Mouse (Mus musculus) left cerebral cortex, postnatal 25 days (tissue): ENCODE data around the gene Ccdc12. TPM values are rescaled to one million over a fixed set of nuclear protein-coding genes. Genes with fewer than 3 reads are reported as not detected.

ENCODE experiments used
- DNase-seq, 2 experiments: peaks; one replicate each; pipeline ENCODE4 v3.0.0; 2022; ENCODE audit warnings: low spot score in 2 of 2, mixed read lengths in 1 of 2
- intact Hi-C: fragments of 180-260 bp; cut with DNase I; formaldehyde crosslinking; loops from one replicate; pipeline ENCODE4 v1.15.1; 2025
- total RNA-seq, 2 experiments: library from RNA; stranded (reverse); gene quantifications; 2 replicates each; pipeline ENCODE4 v1.2.3; 2021

Gene Ccdc12
- total RNA-seq, 2 experiments from 2014 or later, result 47.2 to 55.7 TPM

DNA sequence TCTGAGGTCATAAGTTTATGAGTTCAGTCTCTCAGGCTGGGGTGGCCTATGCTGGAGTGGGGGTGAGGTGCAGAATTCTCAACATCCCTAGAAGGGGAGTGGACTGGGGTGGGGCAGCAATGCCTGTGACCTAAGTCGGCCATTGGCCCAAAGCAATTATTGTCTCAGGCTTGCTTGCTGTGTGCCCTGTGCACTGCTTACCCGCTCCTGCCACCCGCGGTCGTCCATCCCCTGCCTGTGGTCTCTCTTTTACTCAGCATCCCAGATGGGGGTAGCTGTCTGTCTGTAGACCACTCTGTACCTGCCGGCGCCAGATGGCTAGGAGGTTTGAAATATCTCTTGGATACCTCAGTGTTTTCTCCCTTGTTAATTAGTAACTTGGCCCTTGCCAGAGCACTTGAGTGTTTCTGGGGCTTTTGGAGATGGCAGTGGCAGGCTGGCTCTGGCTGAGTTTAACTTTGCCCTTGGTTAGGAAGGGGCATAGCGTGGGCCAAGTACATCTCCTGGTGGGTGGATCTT, 33.0 kb downstream of the Ccdc12 start:
- intact Hi-C loops, result no loop called here
- DNase-seq, result no peak

DNA sequence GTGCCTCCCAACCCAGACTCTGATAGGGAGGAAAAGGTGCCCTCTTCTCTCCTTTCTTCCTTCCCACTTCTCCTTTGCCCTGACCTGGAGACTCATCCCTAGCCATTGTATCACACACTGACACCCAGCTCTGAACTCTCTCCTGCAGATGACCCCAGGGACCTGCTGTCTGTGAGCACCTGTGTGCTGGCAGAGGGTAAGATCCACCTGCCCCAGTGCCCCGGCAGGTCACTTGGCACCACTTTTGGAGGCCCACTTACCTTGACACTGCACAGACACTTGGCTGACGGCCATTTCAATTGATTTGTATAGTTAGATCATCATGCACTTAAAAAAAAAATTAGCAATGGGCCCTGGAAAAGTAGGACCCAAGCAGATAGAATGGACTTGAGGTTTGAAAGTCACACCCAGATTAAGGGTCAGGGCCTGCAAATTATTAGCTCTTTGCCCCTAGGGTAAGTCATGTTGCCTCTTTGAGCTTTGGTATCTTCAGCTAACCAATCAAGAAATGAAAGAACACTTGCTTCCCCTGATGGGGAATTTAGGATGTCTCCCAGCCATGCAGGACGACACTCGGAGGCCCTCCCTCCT, 39.0 kb downstream of the Ccdc12 start:
- DNase-seq, result no peak
- intact Hi-C loops, result no loop called here

DNA sequence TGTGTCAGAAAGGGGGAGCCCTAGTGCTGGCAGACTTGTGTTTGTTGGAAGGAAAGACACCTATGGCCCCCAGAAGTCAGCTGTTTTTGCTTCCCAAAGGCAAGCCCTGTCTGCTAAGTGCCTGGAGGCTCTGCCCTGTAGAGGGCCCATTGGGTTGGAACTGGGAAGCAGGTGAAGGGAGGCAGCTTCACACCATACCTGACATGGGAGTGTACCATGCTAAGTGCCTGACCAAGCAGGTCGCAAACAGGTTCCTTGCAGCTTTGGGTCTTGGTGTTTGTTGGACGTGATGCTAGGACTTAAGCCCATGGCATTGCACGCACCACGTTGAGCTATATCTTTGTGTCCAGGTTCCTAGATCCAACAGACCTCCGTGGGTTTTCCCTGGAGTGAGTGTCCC, 40.1 kb downstream of the Ccdc12 start:
- no peak for DNase-seq
- intact Hi-C loops, result no loop called here

DNA sequence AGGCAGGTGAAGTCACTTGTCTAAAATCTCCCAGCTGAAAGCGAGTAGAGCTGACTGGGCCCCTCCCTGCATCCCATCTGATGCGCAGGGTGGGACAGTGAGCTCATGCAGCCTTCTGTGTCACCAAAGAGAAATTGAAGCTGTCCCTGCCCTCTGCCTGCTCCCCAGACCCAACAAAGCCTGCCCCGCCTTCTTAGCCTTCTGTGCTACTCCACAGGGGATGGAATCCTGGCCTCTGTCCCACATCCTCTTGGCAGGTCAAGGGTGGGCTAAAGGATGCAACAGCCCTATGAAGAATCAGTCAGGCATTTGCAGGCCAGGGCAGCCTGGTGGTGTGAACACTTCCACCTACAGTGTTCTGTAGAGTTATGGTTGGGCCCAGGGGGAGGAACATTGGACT, 41.2 kb downstream of the Ccdc12 start:
- DNase-seq, result no peak
- intact Hi-C loops, result no loop called here

DNA sequence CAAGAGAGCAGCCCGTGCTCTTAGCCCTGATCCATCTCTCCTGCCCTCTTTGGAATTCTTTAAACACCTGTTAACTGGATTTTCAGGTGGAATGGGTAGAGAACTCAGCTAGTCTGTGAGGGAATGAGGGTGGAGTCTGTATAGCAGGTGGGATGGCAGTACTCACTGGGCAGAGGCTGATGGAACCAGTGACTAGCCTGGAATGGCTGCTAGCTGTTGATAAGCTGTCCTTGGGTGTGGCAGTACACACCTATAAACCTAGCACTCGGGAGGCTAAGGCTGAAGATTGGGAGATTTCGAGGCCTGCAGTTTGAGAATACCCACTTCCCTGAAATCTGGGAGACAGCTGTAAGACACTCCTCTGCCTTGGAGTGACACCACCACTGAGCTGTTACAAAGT, 43.3 kb downstream of the Ccdc12 start:
- DNase-seq, result no peak
- intact Hi-C loops, result no loop called here

DNA sequence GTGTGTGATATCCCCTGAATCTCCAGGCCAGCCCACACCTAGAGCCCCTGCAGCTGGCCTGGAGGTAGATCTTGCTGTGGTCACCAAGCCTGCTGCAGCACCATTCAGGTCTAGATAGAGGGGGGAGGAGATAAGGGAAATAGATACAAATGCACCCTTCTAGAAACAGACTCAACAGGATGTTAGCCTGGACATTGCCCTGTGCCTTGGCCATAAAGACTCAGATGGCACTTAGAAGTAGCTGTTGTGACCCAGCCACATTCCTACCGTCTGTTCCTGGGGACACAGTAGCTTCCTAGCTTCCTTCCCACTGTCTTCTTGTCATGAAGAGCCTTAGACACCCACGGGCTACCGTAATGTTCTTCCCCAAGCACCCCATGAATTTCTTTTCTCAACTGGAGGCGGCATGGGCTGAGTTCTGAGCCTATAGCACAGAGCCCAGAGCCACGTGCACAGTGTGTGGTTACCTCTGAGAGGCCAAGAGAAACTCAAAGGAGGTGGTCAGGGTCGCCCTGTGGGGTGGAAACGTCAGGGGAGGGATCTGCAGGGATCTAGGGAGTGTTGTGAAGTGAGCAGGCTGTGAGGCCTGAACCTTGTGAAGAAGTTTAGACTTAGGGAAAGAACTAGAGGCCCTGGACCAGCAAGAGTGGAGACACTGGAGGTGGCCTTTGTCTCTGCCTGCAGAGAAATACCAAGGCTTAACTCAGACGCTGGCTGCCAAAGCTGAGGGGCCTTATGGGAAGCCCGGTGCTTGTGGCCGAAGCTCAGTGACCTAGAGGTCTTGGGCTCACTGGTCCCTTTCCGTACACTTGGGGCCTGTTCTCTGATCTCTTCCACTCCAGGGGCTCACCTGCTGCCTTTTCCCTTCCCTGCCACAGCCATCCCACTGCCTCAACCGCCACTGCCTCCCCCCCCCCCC, 45.1 kb downstream of the Ccdc12 start:
- intact Hi-C loops, result loop anchor here (10.0 kb wide), 1 partner anchor 257 kb away; no protein-coding TSS in a partner anchor
- DNase-seq, result peak in 1 of 2 experiments; percentile 59

DNA sequence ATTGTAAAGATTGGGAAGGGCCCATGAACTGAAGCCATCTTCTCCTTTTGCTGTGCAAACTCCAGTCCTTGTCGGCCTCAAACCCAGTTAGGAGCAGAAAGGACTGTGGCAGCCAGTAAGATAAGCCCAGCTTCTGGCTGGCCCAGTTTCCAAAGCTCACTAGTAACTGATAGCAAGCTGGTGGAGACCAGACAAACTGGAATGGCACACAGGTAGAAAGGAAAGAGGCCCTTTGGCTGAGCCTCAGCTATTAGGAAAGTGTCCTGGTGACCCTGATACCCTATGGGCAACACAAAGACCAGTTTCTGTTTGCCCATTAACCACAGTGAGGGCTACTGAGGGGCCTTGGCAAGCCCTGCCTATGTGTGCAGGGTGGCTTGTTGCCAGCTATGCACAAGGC, 46.5 kb downstream of the Ccdc12 start:
- intact Hi-C loops, result loop anchor here (10.0 kb wide), 1 partner anchor 258 kb away; no protein-coding TSS in a partner anchor
- DNase-seq, result no peak

DNA sequence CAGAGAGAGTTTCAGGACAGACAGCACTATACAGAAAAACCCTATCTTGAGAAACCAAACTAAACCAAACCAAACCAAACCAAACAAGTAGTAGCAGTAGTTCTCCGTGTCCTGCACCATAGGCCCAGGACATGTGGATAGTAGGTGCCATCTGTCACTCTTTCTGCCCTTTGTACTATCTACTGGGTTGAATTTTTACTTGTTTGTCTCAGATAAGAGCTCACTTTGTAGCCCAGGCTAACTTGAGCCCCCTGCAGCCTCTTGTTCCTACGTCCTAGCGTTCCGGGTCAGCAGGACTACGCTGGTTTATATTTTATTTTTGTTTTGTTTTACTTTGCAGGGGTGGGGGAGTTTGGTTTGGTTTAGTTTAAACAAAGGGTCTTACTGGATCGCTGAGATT, 47.6 kb downstream of the Ccdc12 start:
- DNase-seq, result no peak
- intact Hi-C loops, result loop anchor here (10.0 kb wide), 1 partner anchor 259 kb away; no protein-coding TSS in a partner anchor

DNA sequence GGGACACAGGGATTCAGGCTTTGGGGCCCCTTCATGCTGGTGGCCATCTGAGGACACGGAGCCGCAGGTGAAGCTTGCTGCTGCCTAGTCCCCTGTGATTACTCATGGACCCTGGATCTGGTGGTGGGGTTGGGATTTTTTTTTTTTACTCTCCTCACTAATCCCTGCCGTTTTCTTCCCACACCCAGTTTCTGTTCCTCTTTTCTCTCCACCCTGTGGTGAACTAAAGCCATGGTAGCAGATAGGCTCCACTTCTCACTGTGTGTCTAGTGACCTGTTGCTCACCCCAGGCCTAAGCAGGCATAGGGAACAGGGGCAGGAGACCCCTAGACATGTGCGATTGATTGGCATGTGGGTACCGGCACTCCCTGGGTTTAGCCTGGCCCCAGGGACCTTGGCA, 50.5 kb downstream of the Ccdc12 start:
- DNase-seq, result no peak
- intact Hi-C loops, result loop anchor here (10.0 kb wide), 1 partner anchor 262 kb away; no protein-coding TSS in a partner anchor

DNA sequence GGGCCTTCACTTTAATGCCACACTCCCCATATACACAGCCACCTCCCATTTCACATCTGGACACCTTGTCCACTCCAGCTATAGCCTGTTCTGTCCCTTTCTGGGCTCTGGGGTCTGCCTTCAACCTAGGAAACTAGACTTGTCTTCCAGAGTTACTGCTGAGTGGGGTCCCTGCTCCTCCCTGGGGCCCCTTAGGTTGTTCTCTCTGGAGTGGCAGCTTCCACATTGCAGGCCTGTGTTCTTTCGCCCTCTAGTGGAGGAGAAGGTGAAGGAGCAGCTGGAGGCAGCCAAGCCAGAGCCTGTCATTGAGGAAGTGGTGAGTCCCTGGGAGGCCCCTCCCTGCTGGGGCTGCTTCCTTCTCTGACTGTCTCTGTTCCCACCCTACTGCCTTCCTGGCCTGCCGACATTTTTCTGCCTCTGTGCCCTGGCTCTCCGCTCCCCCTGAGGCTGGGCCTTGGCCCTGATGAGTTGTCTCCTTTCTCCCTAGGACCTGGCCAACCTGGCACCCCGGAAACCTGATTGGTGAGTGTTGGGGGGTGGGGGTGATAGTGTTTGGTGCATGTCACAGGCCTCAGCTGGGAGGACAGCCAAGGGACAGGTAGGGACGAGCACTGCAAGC, 53.4 kb downstream of the Ccdc12 start:
- intact Hi-C loops, result loop anchor here (1.0 to 10.0 kb wide), 4 partner anchors 36 to 297 kb away; no protein-coding TSS in a partner anchor
- DNase-seq, result peak; percentile 79 to 87

DNA sequence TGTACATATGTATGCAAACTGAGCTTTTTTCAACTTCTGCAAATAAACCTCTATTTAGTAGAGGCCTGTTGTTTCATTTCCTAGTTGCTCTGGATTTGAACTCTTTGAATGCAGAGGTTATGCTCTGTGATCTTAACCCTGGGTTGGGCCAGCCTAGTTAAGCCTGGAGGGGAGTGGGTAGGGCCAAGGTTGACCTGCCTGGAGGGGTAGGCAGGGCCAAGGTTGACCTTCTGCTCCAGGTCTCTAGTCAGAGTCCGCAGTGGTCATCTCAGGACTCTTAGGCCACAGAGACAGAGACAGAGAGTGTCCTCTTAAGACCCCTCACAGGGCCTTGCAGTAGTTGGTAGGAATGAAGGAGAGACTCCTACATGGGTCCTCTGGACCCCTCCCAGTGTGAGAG, 55.2 kb downstream of the Ccdc12 start:
- intact Hi-C loops, result loop anchor here (2.0 kb wide), 1 partner anchor 299 kb away; no protein-coding TSS in a partner anchor
- DNase-seq, result no peak

DNA sequence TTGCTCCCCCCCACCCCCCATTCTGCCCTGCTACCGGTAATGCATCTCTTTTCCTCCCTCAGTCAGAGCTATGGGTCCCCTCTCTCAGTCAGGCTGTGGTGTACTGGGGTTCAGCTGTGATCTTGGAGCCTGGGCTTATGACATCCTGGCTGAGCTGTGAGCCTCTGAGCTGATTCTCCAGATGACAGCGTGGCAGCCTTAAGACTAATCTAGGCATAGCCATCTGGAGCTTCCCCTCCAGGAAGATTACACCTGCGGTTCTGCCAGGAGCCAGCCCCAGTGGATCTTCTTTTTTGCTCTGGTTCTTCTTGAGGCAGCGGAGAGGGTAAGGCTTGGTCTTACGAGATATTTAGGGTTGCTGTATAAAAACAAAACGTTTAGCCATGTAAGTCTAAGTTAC, 55.7 kb downstream of the Ccdc12 start:
- intact Hi-C loops, result loop anchor here (2.0 kb wide), 1 partner anchor 299 kb away; no protein-coding TSS in a partner anchor
- peak in 1 of 2 experiments; percentile 61 for DNase-seq

DNA sequence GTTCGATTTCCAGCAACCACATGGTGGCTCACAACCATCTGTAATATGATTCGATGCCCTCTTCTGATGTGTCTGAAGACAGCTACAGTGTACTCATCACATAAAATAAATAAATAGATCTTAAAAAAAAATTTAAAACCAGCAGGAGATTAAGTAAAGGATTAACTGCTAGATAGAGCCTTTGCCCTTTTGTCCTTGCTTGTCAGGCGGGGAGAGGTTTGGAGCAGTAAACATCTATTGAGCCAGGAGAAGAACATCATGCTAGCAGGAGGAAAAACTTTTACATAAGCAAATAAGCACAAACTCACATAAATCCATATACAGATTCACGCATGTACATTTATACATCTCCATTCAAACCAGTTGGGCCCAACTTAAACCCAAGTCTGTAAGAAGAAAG, 56.2 kb downstream of the Ccdc12 start:
- intact Hi-C loops, result no loop called here

DNA sequence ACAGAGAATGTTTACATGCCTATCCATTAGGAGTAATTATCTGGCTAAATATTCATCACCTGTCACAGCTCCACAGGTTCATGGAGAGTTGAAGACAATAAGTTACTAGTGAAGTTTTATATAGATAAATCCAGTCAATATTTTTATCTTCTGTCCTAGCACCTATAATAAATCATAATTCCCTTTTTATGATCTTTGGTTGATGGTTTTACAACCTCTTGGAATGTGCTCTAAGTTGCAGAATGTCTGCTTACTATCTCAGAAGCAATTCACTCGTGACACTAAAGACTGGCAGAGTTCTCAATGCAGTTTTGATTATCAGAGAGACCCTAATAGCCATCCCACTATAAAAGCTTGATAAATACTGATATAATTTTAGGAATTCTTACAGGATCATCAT, 57.1 kb downstream of the Ccdc12 start:
- intact Hi-C loops, result no loop called here

More for the DNA sequence above, 56.2 kb downstream of the Ccdc12 start:
- DNase-seq, result no peak

DNA sequence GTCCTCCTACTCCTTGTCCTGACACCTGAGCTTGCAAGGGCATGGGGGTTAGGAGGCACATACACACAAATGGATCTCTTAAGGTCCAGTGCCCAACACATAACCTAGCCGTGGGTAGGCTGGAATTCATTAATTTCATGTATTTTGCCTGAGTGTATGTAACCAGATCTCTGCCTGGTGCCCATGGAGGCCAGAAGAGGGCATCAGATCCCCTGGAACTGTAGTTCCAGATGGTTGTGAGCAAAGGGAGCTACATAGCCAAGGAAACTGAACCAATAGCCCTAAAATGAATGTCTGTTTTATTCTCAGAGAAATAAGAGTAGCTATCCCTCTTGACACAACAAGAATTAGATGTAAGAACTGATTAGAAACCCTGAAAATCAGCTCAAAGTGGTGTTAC, 59.1 kb downstream of the Ccdc12 start:
- no peak for DNase-seq
- intact Hi-C loops, result no loop called here

More for the DNA sequence above, 57.1 kb downstream of the Ccdc12 start:
- DNase-seq, result no peak

DNA sequence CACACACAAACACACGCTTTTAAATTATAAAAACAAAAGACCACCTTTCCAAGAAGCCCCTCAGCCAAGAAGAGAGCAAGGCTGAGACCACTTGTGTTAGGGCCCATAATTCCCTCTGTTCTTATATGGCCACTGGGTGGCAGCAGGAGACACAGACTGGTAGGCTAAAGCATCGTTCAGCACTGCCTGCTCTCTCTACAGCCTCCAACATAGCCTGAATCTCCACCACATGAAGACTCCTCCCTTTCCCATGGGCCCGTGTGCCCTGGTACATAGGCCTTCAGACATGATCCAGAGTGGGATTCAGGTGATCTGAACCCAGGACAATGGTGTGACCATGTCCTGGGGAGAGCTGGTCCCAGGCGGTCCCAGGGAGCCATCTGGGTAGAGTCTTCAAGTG, 60.5 kb downstream of the Ccdc12 start:
- intact Hi-C loops, result loop anchor here (1.0 to 2.0 kb wide), 3 partner anchors 42 to 154 kb away; no protein-coding TSS in a partner anchor
- DNase-seq, result peak; percentile 73 to 78

DNA sequence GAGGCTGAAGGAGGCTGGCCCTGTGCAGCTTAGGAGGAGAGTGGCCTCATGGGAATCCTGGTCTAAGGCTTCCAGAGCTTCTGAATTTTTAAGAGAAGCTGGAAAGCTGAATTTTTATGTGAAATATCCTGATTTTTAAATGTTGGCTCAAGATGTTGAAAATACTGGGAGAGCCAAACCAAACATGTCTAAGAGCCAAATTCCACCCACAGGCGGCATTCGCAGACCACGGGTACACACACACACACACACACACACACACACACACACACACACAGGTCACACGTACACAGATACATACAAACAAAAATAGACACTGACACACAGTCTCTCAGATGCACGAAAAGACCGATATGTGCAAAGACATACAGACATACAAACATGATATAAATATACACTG, 61.8 kb downstream of the Ccdc12 start:
- intact Hi-C loops, result no loop called here
- DNase-seq, result no peak

DNA sequence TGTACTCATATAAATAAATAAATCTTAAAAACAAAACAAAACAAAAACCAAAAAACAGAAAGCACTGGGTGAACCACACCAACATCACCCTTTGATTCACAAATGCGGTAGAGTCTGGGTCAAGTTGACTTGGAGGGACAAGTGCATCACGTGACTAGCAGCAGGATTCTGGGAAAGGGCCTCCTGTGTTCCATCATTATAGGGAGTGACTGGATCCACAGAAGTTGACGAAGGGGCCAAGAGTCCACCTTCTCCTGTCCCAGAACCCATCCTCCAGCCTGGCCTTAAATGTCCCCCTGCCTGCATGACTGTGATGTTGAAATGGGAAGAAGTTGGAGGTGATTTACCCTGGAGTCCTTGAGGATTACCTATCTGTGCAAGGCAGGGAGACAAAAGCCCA, 62.5 kb downstream of the Ccdc12 start:
- no peak for DNase-seq

DNA sequence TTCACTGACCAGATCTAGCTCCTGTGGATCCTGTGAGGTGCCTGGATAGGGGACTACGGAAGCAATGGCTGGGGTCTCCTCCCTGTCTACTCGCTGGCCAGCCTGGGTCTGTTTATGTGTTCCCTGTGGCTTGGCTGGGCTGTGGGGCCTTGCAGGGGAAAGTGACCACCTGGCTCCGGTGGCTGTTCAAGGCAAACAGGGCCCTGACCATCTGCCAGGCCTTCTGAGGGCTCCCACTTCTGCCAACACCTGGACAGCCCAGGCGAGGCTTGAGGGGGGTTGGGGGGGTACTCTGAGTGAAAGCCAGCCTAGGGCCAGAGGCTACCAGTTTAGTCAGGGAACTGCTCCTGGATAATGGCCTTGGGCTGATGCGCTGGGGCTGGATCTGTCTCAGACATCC, 63.7 kb downstream of the Ccdc12 start:
- intact Hi-C loops, result no loop called here
- DNase-seq, result no peak

More for the DNA sequence above, 62.5 kb downstream of the Ccdc12 start:
- intact Hi-C loops, result no loop called here

DNA sequence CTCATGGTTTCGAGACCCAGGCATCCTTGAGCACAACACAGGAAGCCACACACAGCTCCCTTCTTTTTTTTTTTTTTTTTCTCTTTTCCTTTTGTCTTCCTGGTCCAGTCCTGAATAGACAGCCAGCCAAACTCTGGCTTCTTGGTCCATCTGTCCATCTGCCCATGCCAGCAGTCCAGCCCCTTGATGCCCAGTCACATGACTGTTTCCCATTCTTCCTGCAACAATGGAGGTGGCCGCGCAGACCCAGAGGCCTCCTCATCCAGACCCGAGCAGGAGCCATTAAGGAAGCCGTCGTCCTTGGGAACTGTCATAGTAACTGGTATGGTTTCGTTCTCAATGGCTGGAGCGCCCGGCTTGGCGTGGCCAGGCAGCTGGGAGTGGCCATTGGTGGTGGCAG, 65.8 kb downstream of the Ccdc12 start:
- intact Hi-C loops, result no loop called here
- no peak for DNase-seq
